Mouse (Mus musculus): ENCODE data around the gene Pxt1. TPM values are rescaled to one million over a fixed set of nuclear protein-coding genes. Genes with fewer than 3 reads are reported as not detected.

Gene Pxt1
- polyA plus RNA-seq, 1 experiment: 0.19 TPM

- peak; percentile 32 for DNase-seq
- TF ChIP-seq POLR2A (IDR thresholded peaks at IDR 0.05; ENCODE audit: borderline replicate concordance, extremely low read depth, low read depth, low read length) (no peak), CTCF (IDR thresholded peaks at IDR 0.05; ENCODE audit: insufficient read depth, low read length) (peak; percentile 43)
- Histone ChIP-seq H3K4me1 (ENCODE audit: control insufficient read depth, insufficient read depth, low read length) (no peaks in the 10 kb centered on the region; the same call in 1 of the 2 replicates), H3K4me3 (replicated peaks; ENCODE audit: extremely low read depth, low read depth, low read length) (no peak overlapping the region)
- WGBS: 11% methylated on average over 29 of the region's 29 CpGs
These were observed 34.2 kb downstream of the Pxt1 start for GRCm38 (mm10) chr17:28909252-28909941.

- no peak overlapping the region for H3K4me3 ChIP-seq (replicated peaks; ENCODE audit: extremely low read depth, low read depth, low read length)
- no peaks in the 10 kb centered on the region; the same call in 1 of the 2 replicates for H3K4me1 ChIP-seq (ENCODE audit: control insufficient read depth, insufficient read depth, low read length)
- WGBS: 70% methylated on average over 7 of the region's 7 CpGs
- no peak for DNase-seq
- TF ChIP-seq CTCF (IDR thresholded peaks at IDR 0.05; ENCODE audit: insufficient read depth, low read length): no peak
These were observed 35.7 kb downstream of the Pxt1 start for GRCm38 (mm10) chr17:28907959-28908358.

GRCm38 (mm10) chr17:28905377-28905916 lies 38.2 kb downstream of the Pxt1 start:
- DNase-seq: no peak
- TF ChIP-seq POLR2A (IDR thresholded peaks at IDR 0.05; ENCODE audit: borderline replicate concordance, extremely low read depth, low read depth, low read length): no peak
- no peak for TF ChIP-seq CTCF (IDR thresholded peaks at IDR 0.05; ENCODE audit: insufficient read depth, low read length)
- no peak overlapping the region for H3K4me3 ChIP-seq (replicated peaks; ENCODE audit: extremely low read depth, low read depth, low read length)
- no peaks in the 10 kb centered on the region; the same call in 1 of the 2 replicates for H3K4me1 ChIP-seq (ENCODE audit: control insufficient read depth, insufficient read depth, low read length)
- 79% methylated on average over 13 of the region's 13 CpGs for WGBS

GRCm38 (mm10) chr17:28904546-28905376 lies 38.9 kb downstream of the Pxt1 start:
- DNase-seq: peak; percentile 80
- H3K4me3 ChIP-seq (replicated peaks; ENCODE audit: extremely low read depth, low read depth, low read length): no peak overlapping the region
- TF ChIP-seq POLR2A (IDR thresholded peaks at IDR 0.05; ENCODE audit: borderline replicate concordance, extremely low read depth, low read depth, low read length) (no peak), CTCF (IDR thresholded peaks at IDR 0.05; ENCODE audit: insufficient read depth, low read length) (peak; percentile 86)
- H3K4me1 ChIP-seq (ENCODE audit: control insufficient read depth, insufficient read depth, low read length): no peaks in the 10 kb centered on the region; the same call in 1 of the 2 replicates
- WGBS: 31% methylated on average over 23 of the region's 23 CpGs

- Histone ChIP-seq H3K4me3 (replicated peaks; ENCODE audit: extremely low read depth, low read depth, low read length) (no peak overlapping the region), H3K4me1 (ENCODE audit: control insufficient read depth, insufficient read depth, low read length) (no peaks in the 10 kb centered on the region; the same call in 1 of the 2 replicates)
- 73% methylated on average over 4 of the region's 4 CpGs for WGBS
- TF ChIP-seq CTCF (IDR thresholded peaks at IDR 0.05; ENCODE audit: insufficient read depth, low read length) (no peak), POLR2A (IDR thresholded peaks at IDR 0.05; ENCODE audit: borderline replicate concordance, extremely low read depth, low read depth, low read length) (no peak)
- no peak for DNase-seq
These were observed 42.1 kb downstream of the Pxt1 start for GRCm38 (mm10) chr17:28901559-28901958.

GRCm38 (mm10) chr17:28899427-28899826 lies 44.2 kb downstream of the Pxt1 start:
- Histone ChIP-seq H3K4me1 (ENCODE audit: control insufficient read depth, insufficient read depth, low read length) (peaks cover 1% of the 10 kb centered on the region), H3K4me3 (replicated peaks; ENCODE audit: extremely low read depth, low read depth, low read length) (no peak overlapping the region)
- TF ChIP-seq CTCF (IDR thresholded peaks at IDR 0.05; ENCODE audit: insufficient read depth, low read length) (no peak), POLR2A (IDR thresholded peaks at IDR 0.05; ENCODE audit: borderline replicate concordance, extremely low read depth, low read depth, low read length) (no peak)
- DNase-seq: no peak
- 57% methylated on average over 19 of the region's 19 CpGs for WGBS

GRCm38 (mm10) chr17:28898249-28898648 lies 45.4 kb downstream of the Pxt1 start:
- H3K4me1 ChIP-seq (ENCODE audit: control insufficient read depth, insufficient read depth, low read length): peaks cover 5% of the 10 kb centered on the region
- DNase-seq: no peak
- TF ChIP-seq CTCF (IDR thresholded peaks at IDR 0.05; ENCODE audit: insufficient read depth, low read length) (no peak), POLR2A (IDR thresholded peaks at IDR 0.05; ENCODE audit: borderline replicate concordance, extremely low read depth, low read depth, low read length) (no peak)
- WGBS: 84% methylated on average over 5 of the region's 5 CpGs
- H3K4me3 ChIP-seq (replicated peaks; ENCODE audit: extremely low read depth, low read depth, low read length): no peak overlapping the region

- no peak for DNase-seq
- WGBS: 89% methylated on average over 5 of the region's 5 CpGs
- H3K4me1 ChIP-seq (ENCODE audit: control insufficient read depth, insufficient read depth, low read length): peaks cover 5% of the 10 kb centered on the region
- H3K4me3 ChIP-seq (replicated peaks; ENCODE audit: extremely low read depth, low read depth, low read length): no peak overlapping the region
- TF ChIP-seq CTCF (IDR thresholded peaks at IDR 0.05; ENCODE audit: insufficient read depth, low read length) (no peak), POLR2A (IDR thresholded peaks at IDR 0.05; ENCODE audit: borderline replicate concordance, extremely low read depth, low read depth, low read length) (no peak)
These were observed 45.8 kb downstream of the Pxt1 start for GRCm38 (mm10) chr17:28897817-28898216.

- 92% methylated on average over 11 of the region's 11 CpGs for WGBS
- no peak for TF ChIP-seq POLR2A (IDR thresholded peaks at IDR 0.05; ENCODE audit: borderline replicate concordance, extremely low read depth, low read depth, low read length)
- 0 out of 2 replicates have a peak, but pooled peaks have one; percentile 29 for TF ChIP-seq CTCF (IDR thresholded peaks at IDR 0.05; ENCODE audit: insufficient read depth, low read length)
- peaks cover 5% of the 10 kb centered on the region for H3K4me1 ChIP-seq (ENCODE audit: control insufficient read depth, insufficient read depth, low read length)
- no peak overlapping the region for H3K4me3 ChIP-seq (replicated peaks; ENCODE audit: extremely low read depth, low read depth, low read length)
- no peak for DNase-seq
These were observed 47.4 kb downstream of the Pxt1 start for GRCm38 (mm10) chr17:28896095-28896780.
